Mouse (Mus musculus) neural tube, embryonic 13.5 days (tissue): Measurements from ENCODE around the gene Ficd. TPM values are rescaled to one million over a fixed set of nuclear protein-coding genes. Genes with fewer than 3 reads are reported as not detected.
"Not testable (repeated sequence)": the region's sequence is repeated elsewhere in the genome, so short reads cannot be mapped to it uniquely, and the experiment has no call there.

Source experiments
- ATAC-seq: fragments of 200-750 bp; cut with Nextera tagmentation; 2 replicates; pipeline ENCODE4 v1.8.0; 2017; ENCODE audit warnings: low read depth, mild to moderate bottlenecking, moderate TSS enrichment, moderate library complexity
- H3K27ac ChIP-seq: fragments of 300-500 bp; sonication (generic); replicated peaks from 2 replicates; pipeline ENCODE4 v1.5.1; 2015; ENCODE audit warnings: moderate library complexity, mild to moderate bottlenecking, inconsistent platforms
- H3K27me3 ChIP-seq: fragments of 300-500 bp; sonication (generic); 2 replicates; pipeline ENCODE4 v1.6.1; 2015; ENCODE audit warnings: mild to moderate bottlenecking, inconsistent platforms
- H3K36me3 ChIP-seq: fragments of 300-500 bp; sonication (generic); 2 replicates; pipeline ENCODE4 v1.6.1; 2015; ENCODE audit warnings: mild to moderate bottlenecking, inconsistent platforms
- H3K4me1 ChIP-seq: fragments of 300-500 bp; sonication (generic); replicated peaks from 2 replicates; pipeline ENCODE4 v1.6.1; 2015; ENCODE audit warnings: inconsistent platforms
- H3K4me2 ChIP-seq: fragments of 300-500 bp; sonication (generic); 2 replicates; pipeline ENCODE4 v1.6.1; 2015; ENCODE audit warnings: inconsistent platforms, mild to moderate bottlenecking, moderate library complexity
- H3K4me3 ChIP-seq: fragments of 300-500 bp; sonication (generic); 2 replicates; pipeline ENCODE4 v1.5.1; 2015; ENCODE audit warnings: mild to moderate bottlenecking, inconsistent platforms
- H3K9ac ChIP-seq: fragments of 300-500 bp; sonication (generic); 2 replicates; pipeline ENCODE4 v1.6.1; 2015; ENCODE audit warnings: moderate library complexity, mild to moderate bottlenecking, inconsistent platforms
- H3K9me3 ChIP-seq: fragments of 300-500 bp; sonication (generic); 2 replicates; pipeline ENCODE4 v1.6.1; 2016; ENCODE audit warnings: inconsistent platforms
- WGBS: fragments of 180-500 bp; shearing (Covaris S2); methylation state at CpG from one replicate; pipeline ENCODE4 v1.1.7; 2015; 5-methylcytosine and 5-hydroxymethylcytosine counted together
- polyA plus RNA-seq: library from polyadenylated mRNA; unstranded; fragments of >200 nt; fragmentation: Nextera tagmentation; extraction: Ambion mirVana; gene quantifications from 2 replicates; pipeline ENCODE4 v1.2.1, GENCODE M21; 2015

Gene Ficd
- polyA plus RNA-seq, 1 experiment from 2014 or later = 8.2 TPM

DNA sequence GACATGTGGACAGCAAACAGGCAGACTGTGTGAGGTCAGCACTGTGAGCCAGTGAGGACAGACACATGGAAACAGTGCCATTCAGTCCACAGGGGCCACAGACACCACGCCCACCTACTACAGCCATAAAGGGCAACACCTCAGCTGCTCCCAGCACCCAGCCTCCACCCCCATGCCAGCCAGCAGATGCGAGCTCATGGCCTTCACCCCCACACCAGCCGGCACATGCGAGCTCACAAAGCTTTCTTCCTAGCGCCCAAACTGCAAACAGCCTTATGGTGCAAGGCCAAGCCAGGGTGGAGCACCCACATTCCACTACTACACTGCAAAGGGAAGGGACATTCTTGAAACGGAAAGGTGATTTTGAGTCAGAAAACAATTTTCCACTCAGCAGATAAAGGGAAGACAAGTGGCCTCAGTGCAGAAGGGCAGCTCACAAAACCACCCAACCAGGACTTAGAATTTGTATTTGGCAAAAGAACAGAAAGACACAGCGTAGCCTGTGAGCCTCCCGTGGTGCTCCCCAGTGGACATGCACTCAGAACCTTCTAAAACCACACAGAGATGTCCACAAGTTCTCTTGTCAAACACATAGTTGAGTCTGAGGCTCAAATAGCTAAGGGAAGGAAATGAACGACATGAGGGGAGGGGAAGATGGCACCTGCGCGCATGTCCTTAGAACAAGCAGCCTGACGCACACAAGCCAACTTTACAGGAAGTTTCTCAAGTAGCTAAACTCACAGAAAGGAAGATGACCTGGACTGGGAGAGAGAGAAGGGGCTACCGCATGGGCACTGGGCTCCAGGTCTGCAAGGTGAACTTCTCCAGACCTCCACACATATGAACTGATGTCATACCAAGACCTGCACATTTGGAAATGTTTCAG lies 30.3 kb downstream of the Ficd start:
- Histone ChIP-seq H3K9me3 (no peaks in the 10 kb centered on the region), H3K4me1 (peaks cover 23% of the 10 kb centered on the region), H3K4me3 (no peak overlapping the region), H3K27ac (no peak overlapping the region), H3K9ac (no peak overlapping the region), H3K36me3 (peaks cover 63% of the 10 kb centered on the region), H3K27me3 (no peaks in the 10 kb centered on the region), H3K4me2 (no peak overlapping the region)
- no peak for ATAC-seq
- 86% methylated on average over 13 of the region's 13 CpGs for WGBS

DNA sequence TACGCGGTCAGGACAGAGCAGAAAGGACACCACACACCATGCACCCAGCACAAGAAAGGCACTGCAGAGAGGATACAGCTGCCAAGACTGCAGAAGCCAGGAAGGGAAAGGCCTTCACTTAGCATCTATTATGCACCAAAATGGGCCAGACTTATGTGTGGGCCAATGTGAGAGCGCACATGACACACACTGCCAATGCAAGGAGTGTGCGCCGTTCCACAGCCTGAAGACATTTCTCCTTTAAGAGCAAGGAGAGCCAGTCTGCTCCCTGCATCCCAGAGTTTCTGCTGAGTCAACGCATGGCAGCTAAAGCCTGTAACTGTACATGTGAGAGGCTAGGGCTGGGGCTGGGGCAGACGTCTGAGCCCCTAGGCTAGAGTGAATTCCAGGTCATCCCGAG lies 33.2 kb downstream of the Ficd start:
- H3K4me2 ChIP-seq = no peak overlapping the region
- peaks cover 35% of the 10 kb centered on the region for H3K36me3 ChIP-seq
- H3K9ac ChIP-seq = no peak overlapping the region
- peaks cover 33% of the 10 kb centered on the region for H3K4me1 ChIP-seq
- H3K9me3 ChIP-seq = no peaks in the 10 kb centered on the region
- H3K4me3 ChIP-seq = no peak overlapping the region
- no peak overlapping the region for H3K27ac ChIP-seq
- 93% methylated on average over 8 of the region's 8 CpGs for WGBS
- no peak for ATAC-seq
- H3K27me3 ChIP-seq = no peaks in the 10 kb centered on the region

DNA sequence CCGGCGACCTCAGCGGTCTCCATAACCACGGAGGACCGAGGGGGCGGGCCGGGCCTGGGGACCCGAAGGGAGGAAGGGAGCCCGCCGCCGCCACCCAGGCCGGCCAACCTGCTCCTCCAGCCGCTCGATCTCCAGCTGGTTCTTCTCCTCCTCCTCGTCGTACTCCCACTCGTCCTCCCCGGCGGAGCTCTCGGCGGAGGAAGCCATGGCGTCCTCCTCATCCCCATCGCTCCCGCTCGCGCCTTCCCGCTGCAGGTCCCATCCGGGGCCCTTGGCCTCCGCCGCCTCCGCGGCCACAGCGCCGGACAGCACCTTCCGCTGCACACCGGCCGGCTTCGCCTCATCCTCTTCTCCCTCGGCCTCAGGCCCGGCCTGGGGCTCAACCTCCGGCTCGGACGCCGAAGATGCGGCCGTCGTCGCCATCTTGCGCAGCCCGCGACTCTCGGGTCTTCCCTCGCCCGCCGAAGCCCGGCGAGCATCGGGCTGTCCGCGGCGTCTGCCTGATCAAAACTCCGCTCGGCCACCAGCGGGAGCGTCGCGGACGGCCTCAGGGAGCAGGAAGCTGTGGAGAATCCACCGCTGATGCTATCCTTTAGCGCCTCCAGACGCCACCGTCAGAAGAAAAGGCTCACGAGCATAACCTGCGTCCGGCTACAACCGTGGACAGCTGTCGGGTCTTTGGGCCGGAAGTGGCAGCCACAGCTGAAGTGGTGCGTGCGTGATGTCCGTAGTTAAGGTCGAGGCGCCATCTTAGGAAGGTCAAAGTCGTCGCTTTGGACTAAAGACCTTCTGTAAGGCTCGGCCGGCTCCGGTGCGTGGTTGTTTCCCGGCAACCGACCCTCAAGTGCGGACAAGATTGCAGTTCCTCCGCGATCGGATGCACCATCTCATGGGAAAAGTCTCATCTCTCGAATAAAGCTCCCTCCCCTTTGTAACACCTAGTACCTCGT lies 35.9 kb downstream of the Ficd start:
- ATAC-seq = peak; percentile 81
- H3K9ac ChIP-seq = peak overlapping the region; percentile 96
- H3K27me3 ChIP-seq = no peaks in the 10 kb centered on the region

GRCm38 (mm10) chr5:113772450-113772895 lies 36.9 kb downstream of the Ficd start, which contains the start of the genes Sart3 and Iscu:
TSS of gene Sart3 (minus strand) at chr5:113772510.
TSS of gene Iscu (plus strand) at chr5:113772748.
- H3K4me3 ChIP-seq = peak within 1 kb of the TSS; percentile 99
- peak within 1 kb of the TSS; percentile 92 for H3K4me2 ChIP-seq
- H3K27me3 ChIP-seq = no peaks in the 10 kb centered on the region
- peak within 1 kb of the TSS; percentile 96 for H3K9ac ChIP-seq
- WGBS = under 1% methylated on average over 43 of the region's 49 CpGs
- H3K27ac ChIP-seq = peak within 1 kb of the TSS; percentile 99
- ATAC-seq = peak; percentile 86
- peaks cover 44% of the 10 kb centered on the region for H3K36me3 ChIP-seq
- H3K4me1 ChIP-seq = peaks cover 37% of the 10 kb centered on the region
- H3K9me3 ChIP-seq = no peaks in the 10 kb centered on the region

More for the DNA sequence above, 35.9 kb downstream of the Ficd start:
- peak overlapping the region; percentile 99 for H3K4me3 ChIP-seq
- H3K4me1 ChIP-seq = peaks cover 37% of the 10 kb centered on the region
- peak overlapping the region; percentile 92 for H3K4me2 ChIP-seq
- peak overlapping the region; percentile 99 for H3K27ac ChIP-seq
- no peaks in the 10 kb centered on the region for H3K9me3 ChIP-seq
- WGBS = under 1% methylated on average over 92 of the region's 97 CpGs
- peaks cover 45% of the 10 kb centered on the region for H3K36me3 ChIP-seq

DNA sequence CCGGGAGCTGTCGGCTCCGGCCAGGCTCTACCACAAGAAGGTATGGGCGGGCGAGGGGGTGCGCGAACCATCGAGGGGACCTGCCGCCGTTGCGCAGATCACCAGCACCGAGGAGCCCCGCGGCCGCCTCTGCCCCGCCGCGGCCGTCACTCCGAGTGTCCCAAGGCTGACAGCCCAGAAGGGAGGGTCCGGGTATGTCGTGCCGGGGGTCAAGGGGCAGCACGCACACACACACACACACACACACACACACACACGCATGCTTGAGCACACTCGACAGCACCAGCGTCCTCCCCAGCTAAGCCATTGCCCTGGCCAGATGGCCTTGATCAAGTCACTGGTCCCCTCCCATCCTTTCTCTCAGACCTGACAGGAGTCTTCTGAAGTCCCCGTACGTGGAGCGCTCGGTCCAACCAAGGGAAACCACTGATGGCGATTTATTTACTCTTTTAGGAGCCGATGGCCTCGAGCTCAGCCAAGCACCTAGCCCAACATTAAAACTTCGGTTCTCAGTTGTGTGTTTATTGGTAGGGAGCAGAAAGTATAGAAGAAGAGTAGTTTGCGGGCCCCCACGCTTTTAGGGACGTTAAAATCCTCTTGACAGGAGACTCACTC lies 37.4 kb downstream of the Ficd start:
- 2% methylated on average over 30 of the region's 38 CpGs for WGBS
- peak overlapping the region; percentile 92 for H3K4me2 ChIP-seq
- peaks cover 37% of the 10 kb centered on the region for H3K4me1 ChIP-seq
- no peaks in the 10 kb centered on the region for H3K27me3 ChIP-seq
- ATAC-seq = peak; percentile 44
- H3K36me3 ChIP-seq = peaks cover 43% of the 10 kb centered on the region
- peak overlapping the region; percentile 99 for H3K4me3 ChIP-seq
- H3K9me3 ChIP-seq = no peaks in the 10 kb centered on the region
- H3K9ac ChIP-seq = peak overlapping the region; percentile 83
- H3K27ac ChIP-seq = peak overlapping the region; percentile 99

DNA sequence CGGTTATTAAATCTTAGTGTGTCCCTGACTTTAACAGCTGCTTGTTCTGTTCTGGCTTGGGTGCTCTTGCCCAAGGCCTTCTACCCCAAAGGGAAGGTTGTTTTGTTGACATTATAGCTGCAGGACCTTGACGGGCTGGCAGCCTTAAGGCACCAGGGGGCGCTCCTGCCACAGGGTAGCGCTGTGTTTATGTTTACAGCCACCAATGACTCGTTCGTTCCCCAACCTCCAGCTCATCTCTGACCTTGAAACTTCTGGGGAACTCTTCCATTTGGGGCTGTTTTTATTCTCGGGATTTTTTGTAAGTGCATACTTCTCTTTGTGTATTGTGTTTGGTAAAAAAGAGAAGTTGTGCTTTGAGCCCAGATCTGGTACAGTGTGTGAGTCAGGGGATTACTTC lies 38.1 kb downstream of the Ficd start:
- Histone ChIP-seq H3K27me3 (no peaks in the 10 kb centered on the region), H3K4me3 (peak overlapping the region; percentile 99), H3K9me3 (no peaks in the 10 kb centered on the region), H3K36me3 (peaks cover 42% of the 10 kb centered on the region), H3K9ac (peak overlapping the region; percentile 83; the same call in 1 of the 2 replicates), H3K4me1 (peaks cover 36% of the 10 kb centered on the region), H3K4me2 (peak overlapping the region; percentile 92), H3K27ac (no peak overlapping the region)
- WGBS = 1% methylated on average over 7 of the region's 7 CpGs
- ATAC-seq = no peak

DNA sequence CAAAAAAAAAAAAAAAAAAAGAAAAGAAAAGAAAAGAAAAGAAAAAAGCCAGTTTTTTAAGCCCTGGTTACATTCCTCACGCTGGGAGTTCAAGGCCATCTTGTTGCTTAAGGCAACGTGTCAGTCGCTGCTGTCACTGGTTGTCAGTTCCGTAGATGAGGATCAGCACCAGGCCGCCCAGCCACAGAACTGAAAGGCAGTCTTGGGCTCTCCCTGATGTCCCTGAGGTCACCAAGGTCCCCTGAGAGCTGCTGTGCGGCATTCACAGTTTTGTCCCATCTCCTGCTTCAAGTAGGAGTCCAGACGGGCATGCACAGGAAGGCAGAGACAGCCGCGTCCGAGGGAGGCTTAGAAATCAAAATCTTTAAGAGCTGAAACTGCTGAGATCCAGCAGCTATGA lies 40.0 kb downstream of the Ficd start:
- H3K4me3 ChIP-seq = no peak overlapping the region
- peaks cover 43% of the 10 kb centered on the region for H3K36me3 ChIP-seq
- no peaks in the 10 kb centered on the region for H3K27me3 ChIP-seq
- 91% methylated on average over 10 of the region's 10 CpGs for WGBS
- H3K4me2 ChIP-seq = no peak overlapping the region
- H3K9me3 ChIP-seq = no peaks in the 10 kb centered on the region
- ATAC-seq = no peak
- H3K9ac ChIP-seq = no peak overlapping the region
- peaks cover 17% of the 10 kb centered on the region for H3K4me1 ChIP-seq
- H3K27ac ChIP-seq = no peak overlapping the region

- ATAC-seq = no peak
- H3K4me2 ChIP-seq = no peak overlapping the region
- H3K36me3 ChIP-seq = peaks cover 43% of the 10 kb centered on the region
- H3K4me3 ChIP-seq = no peak overlapping the region
- no peak overlapping the region for H3K9ac ChIP-seq
- no peaks in the 10 kb centered on the region for H3K27me3 ChIP-seq
- H3K4me1 ChIP-seq = peaks cover 13% of the 10 kb centered on the region
- H3K27ac ChIP-seq = no peak overlapping the region
- no peaks in the 10 kb centered on the region for H3K9me3 ChIP-seq
- WGBS = 93% methylated on average over 15 of the region's 15 CpGs
Observed at GRCm38 (mm10) chr5:113776128-113776895, 40.7 kb downstream of the Ficd start.

DNA sequence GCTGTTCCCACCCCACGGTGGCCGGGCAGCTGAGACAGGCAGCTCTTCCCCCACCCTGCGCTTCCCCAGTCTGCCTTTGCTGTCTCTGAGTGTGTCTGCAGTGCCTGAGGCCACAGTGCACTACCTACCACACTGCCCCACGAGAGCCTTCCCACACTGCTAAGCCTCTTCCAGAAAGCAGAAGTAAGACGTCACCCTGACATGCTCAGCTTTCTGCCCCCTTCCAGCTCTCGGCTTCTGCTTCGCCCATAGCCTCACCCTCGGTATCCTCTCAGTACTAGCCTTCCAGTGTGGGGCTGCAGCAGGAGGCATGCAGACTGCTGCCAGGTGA lies 41.3 kb downstream of the Ficd start:
- H3K4me3 ChIP-seq = no peak overlapping the region
- no peak overlapping the region for H3K27ac ChIP-seq
- H3K9me3 ChIP-seq = no peaks in the 10 kb centered on the region
- H3K27me3 ChIP-seq = no peaks in the 10 kb centered on the region
- H3K4me2 ChIP-seq = no peak overlapping the region
- H3K36me3 ChIP-seq = peaks cover 43% of the 10 kb centered on the region
- peaks cover 13% of the 10 kb centered on the region for H3K4me1 ChIP-seq
- 91% methylated on average over 8 of the region's 8 CpGs for WGBS
- no peak overlapping the region for H3K9ac ChIP-seq
- ATAC-seq = no peak

- H3K4me2 ChIP-seq, ATAC-seq, H3K27me3 ChIP-seq, H3K4me3 ChIP-seq, H3K9me3 ChIP-seq, H3K9ac ChIP-seq, H3K27ac ChIP-seq: not testable (repeated sequence)
- Histone ChIP-seq H3K4me1 (peaks cover 13% of the 10 kb centered on the region), H3K36me3 (peaks cover 43% of the 10 kb centered on the region)
- WGBS = 90% methylated on average over 8 of the region's 8 CpGs
Observed at GRCm38 (mm10) chr5:113777728-113778127, 42.1 kb downstream of the Ficd start.

GRCm38 (mm10) chr5:113779569-113779968 lies 44.0 kb downstream of the Ficd start:
- no peak overlapping the region for H3K9ac ChIP-seq
- no peak overlapping the region for H3K4me2 ChIP-seq
- H3K36me3 ChIP-seq = peaks cover 39% of the 10 kb centered on the region
- no peak overlapping the region for H3K27ac ChIP-seq
- peaks cover 15% of the 10 kb centered on the region for H3K27me3 ChIP-seq
- WGBS = 78% methylated on average over 5 of the region's 5 CpGs
- ATAC-seq = no peak
- H3K9me3 ChIP-seq = no peaks in the 10 kb centered on the region
- H3K4me3 ChIP-seq = no peak overlapping the region
- H3K4me1 ChIP-seq = no peaks in the 10 kb centered on the region
